Mouse (Mus musculus): ENCODE results near the gene Kif5c. TPM values are rescaled to one million over a fixed set of nuclear protein-coding genes. Genes with fewer than 3 reads are reported as not detected.

Kif5c gene
- polyA plus RNA-seq, 1 experiment from 2014 or later, result 135 TPM

DNA sequence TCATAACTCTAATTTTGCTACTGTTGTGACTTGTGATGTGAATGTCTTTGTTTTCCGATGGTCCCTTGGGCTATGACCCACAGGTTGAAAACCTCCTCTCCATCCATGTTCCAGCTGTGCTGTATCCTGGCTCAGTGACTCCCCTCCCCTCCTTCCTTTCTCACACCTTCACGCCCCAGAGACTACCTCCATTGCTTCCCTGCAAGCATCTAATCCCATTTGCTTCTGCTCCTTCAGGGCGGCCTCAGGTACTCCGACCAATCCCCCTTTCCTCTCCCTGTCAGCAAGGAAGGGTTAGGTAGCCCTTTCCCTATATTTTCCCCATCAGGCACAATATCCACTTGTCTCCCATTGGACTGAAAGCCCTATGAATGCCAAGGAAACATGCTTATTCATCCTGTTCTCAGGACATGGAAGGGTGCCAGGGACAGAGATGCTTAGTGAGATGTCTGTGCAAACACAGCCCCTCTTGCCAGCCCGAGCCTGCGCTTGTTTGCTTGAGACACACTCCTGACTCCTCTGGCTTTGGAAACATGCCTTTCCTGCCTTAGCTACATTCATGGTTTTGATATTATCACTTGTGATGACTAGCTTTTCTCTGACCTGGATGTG is 9.1 kb downstream of the Kif5c start:
- no peak overlapping the region for H3K4me2 ChIP-seq
- no peaks in the 10 kb centered on the region for H3K27me3 ChIP-seq
- peaks cover 23% of the 10 kb centered on the region for H3K36me3 ChIP-seq (replicated peaks)
- no peak overlapping the region for H3K9ac ChIP-seq
- H3K4me3 ChIP-seq (replicated peaks), result no peak overlapping the region
- WGBS, result 78% methylated on average over 6 of the region's 6 CpGs
- H3K4me1 ChIP-seq, result peaks cover 40% of the 10 kb centered on the region
- no peaks in the 10 kb centered on the region for H3K9me3 ChIP-seq
- ATAC-seq (ENCODE audit: low FRiP score), result no peak
- H3K27ac ChIP-seq, result peak overlapping the region; percentile 46; the same call in 1 of the 2 replicates

DNA sequence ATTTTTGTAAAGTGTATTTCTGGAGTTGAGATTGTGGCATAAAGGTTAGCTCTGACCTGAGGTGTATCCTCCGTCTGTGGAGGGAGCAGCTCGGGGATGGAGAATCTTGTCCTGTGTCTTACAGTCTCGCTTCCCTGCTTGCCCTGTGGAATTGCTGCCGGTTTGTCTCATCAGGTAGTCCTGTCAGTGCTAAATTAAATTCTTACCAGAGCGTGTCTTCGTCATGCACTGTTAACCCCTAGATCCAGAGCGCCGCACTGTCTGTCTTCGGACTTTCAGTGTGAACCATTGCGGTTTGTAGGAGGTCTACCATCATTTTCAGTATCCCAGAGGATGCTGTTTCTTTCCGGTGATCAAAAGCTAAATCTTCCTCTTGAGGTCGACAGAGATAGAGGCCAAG is 10.1 kb downstream of the Kif5c start:
- no peaks in the 10 kb centered on the region for H3K27me3 ChIP-seq
- WGBS, result 90% methylated on average over 12 of the region's 12 CpGs
- no peak overlapping the region for H3K27ac ChIP-seq
- no peaks in the 10 kb centered on the region for H3K9me3 ChIP-seq
- peaks cover 50% of the 10 kb centered on the region for H3K4me1 ChIP-seq
- H3K36me3 ChIP-seq (replicated peaks), result peaks cover 14% of the 10 kb centered on the region
- no peak overlapping the region for H3K4me3 ChIP-seq (replicated peaks)
- no peak overlapping the region for H3K4me2 ChIP-seq
- H3K9ac ChIP-seq, result no peak overlapping the region
- ATAC-seq (ENCODE audit: low FRiP score), result no peak

DNA sequence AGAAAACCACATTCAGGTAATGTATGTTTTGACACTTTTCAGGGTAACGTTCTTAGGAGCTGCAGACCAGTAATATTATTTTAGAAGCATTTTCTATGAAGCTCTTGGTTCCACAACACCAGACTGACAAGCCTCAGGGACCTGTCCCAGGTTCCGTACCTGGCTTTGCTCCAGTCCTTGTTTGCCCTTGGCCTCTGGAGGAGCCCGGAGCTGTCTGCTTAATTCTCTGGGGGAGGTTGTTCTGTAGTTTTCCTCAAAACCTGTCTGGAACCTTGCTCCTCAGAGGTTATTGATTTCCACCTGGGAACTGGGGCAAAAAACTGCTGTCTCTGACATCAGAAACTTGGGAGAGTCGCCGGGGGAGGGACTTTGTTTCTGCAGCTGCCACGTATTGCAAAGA is 11.5 kb downstream of the Kif5c start:
- H3K27me3 ChIP-seq, result no peaks in the 10 kb centered on the region
- H3K27ac ChIP-seq, result no peak overlapping the region
- H3K4me3 ChIP-seq (replicated peaks), result no peak overlapping the region
- 88% methylated on average over 6 of the region's 6 CpGs for WGBS
- no peaks in the 10 kb centered on the region for H3K9me3 ChIP-seq
- H3K36me3 ChIP-seq (replicated peaks), result peaks cover 13% of the 10 kb centered on the region
- H3K9ac ChIP-seq, result no peak overlapping the region
- H3K4me2 ChIP-seq, result no peak overlapping the region
- ATAC-seq (ENCODE audit: low FRiP score), result no peak
- peaks cover 54% of the 10 kb centered on the region for H3K4me1 ChIP-seq

DNA sequence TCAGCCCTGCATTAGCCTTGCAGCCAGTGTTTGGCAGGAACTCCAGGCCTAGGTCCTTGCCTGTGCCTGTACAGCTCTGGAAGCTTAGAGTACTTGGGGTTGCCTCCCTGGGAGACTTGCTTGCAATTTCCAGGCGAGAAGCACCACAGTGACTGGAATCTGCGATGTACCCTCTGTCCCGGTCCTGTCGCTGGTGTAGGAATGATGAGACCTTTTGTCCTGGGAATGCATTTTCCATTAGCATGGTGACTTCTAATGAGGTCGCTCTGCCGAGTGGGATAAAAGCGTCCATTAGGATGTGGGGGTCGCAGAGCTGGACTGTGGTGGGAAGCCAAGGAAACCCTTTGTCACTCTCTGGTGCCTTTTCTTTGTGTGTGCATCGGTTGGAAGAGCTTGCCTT is 14.1 kb downstream of the Kif5c start:
- ATAC-seq (ENCODE audit: low FRiP score), result peak; percentile 74
- H3K27me3 ChIP-seq, result no peaks in the 10 kb centered on the region
- 9% methylated on average over 9 of the region's 9 CpGs for WGBS
- H3K4me2 ChIP-seq, result peak overlapping the region; percentile 33
- no peaks in the 10 kb centered on the region for H3K9me3 ChIP-seq
- peak overlapping the region; percentile 27 for H3K9ac ChIP-seq
- H3K27ac ChIP-seq, result peak overlapping the region; percentile 85
- no peak overlapping the region for H3K4me3 ChIP-seq (replicated peaks)
- peaks cover 13% of the 10 kb centered on the region for H3K36me3 ChIP-seq (replicated peaks)
- peaks cover 35% of the 10 kb centered on the region for H3K4me1 ChIP-seq

DNA sequence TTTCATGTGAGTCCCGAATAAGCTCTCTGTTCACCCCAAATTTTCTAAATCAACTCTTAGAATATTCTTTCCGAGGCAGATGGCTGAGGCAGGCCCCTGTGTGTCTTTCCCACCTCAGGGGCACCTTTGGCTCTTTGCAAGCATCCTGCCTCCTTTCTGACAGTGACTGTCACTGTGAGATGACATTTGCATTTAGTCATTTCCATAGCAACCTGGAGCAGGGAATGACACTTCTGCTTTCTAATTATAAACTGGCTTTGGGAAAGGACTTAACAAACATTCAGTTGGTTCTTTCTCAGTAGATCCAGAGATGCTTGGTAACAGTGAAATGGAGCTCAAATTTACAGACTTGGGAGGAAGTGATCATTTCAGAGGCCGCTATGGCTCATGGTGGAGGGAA is 23.7 kb downstream of the Kif5c start:
- Histone ChIP-seq H3K4me2 (peak overlapping the region; percentile 15; the same call in 1 of the 2 replicates), H3K4me1 (peaks cover 28% of the 10 kb centered on the region), H3K36me3 (replicated peaks) (peaks cover 5% of the 10 kb centered on the region; the same call in 1 of the 2 replicates), H3K9ac (no peak overlapping the region), H3K9me3 (0 out of 2 replicates have a peak, but pooled peaks cover 3% of the 10 kb centered on the region), H3K27me3 (no peaks in the 10 kb centered on the region), H3K4me3 (replicated peaks) (no peak overlapping the region), H3K27ac (peak overlapping the region; percentile 42; the same call in 1 of the 2 replicates)
- WGBS, result 95% methylated on average over 3 of the region's 3 CpGs
- ATAC-seq (ENCODE audit: low FRiP score), result 0 out of 2 replicates have a peak, but pooled peaks have one; percentile 34

DNA sequence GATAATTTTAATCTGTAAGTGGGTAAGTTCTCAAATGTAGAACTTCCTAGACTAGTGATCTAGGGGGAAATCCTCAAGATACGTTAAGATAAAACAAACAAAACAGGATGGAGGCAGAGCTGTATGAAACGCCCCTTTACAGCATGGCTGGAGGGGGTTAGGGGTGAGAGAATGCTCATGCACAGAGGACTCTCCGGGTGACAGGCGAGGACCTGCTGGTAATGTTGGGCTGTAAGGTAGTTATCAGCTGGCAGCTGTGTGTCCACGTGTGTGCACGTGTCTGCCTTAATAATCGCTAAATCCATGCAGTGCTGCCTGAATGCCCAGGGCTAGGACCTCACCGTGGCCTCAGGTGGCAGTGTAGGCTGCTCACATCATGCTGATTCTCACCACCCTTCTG is 24.7 kb downstream of the Kif5c start:
- no peak for ATAC-seq (ENCODE audit: low FRiP score)
- Histone ChIP-seq H3K27me3 (no peaks in the 10 kb centered on the region), H3K9ac (no peak overlapping the region)

DNA sequence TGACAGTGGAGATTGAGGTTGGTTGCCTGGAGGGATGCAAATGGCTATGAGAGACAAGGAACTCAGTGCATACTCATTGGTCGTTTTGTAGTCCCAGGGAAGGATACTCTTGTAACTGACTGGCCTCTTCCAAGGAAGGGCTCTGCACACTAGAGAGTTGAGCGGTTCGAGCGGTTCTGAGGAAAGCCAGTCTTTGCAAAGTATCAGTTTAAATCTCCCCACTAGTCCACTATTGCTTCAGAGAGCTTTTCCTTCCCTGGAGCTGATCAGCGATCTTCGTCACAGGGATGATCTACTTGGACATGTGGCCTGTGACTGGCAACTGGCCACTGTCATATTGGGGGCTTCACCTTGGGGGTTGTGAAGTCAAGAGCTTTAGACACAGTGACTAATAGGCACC is 28.5 kb downstream of the Kif5c start:
- no peak overlapping the region for H3K4me2 ChIP-seq
- no peak overlapping the region for H3K4me3 ChIP-seq (replicated peaks)
- H3K4me1 ChIP-seq, result peaks cover 24% of the 10 kb centered on the region
- H3K9me3 ChIP-seq, result 0 out of 2 replicates have a peak, but pooled peaks cover 3% of the 10 kb centered on the region
- no peaks in the 10 kb centered on the region for H3K27me3 ChIP-seq
- peaks cover 12% of the 10 kb centered on the region; the same call in 1 of the 2 replicates for H3K36me3 ChIP-seq (replicated peaks)
- H3K27ac ChIP-seq, result no peak overlapping the region
- no peak overlapping the region for H3K9ac ChIP-seq
- WGBS, result 86% methylated on average over 6 of the region's 6 CpGs
- no peak for ATAC-seq (ENCODE audit: low FRiP score)

More for the DNA sequence above, 24.7 kb downstream of the Kif5c start:
- 92% methylated on average over 8 of the region's 8 CpGs for WGBS
- H3K36me3 ChIP-seq (replicated peaks), result peaks cover 5% of the 10 kb centered on the region; the same call in 1 of the 2 replicates
- no peak overlapping the region for H3K4me3 ChIP-seq (replicated peaks)
- 0 out of 2 replicates have a peak, but pooled peaks cover 3% of the 10 kb centered on the region for H3K9me3 ChIP-seq
- H3K27ac ChIP-seq, result no peak overlapping the region
- peaks cover 26% of the 10 kb centered on the region for H3K4me1 ChIP-seq
- H3K4me2 ChIP-seq, result no peak overlapping the region

DNA sequence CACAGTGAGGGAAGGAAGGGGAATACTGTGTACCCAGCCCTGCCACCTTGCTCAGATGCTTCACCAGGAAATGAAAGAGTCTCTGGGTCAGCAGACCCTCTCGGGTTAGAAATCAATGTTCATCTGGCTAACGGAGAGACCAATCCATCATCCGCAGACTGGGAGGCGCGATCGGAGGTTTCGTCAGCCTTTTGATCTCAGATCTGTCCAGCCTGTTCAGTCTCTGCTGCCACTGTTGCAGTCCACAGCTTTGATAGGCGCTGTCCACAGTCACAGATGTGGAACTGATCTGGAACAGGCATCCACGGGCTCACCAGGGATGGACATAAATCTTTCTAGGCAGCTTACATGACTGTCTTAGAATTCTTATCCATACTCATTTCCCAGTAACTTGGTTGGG is 29.2 kb downstream of the Kif5c start:
- 89% methylated on average over 9 of the region's 9 CpGs for WGBS
- Histone ChIP-seq H3K9ac (no peak overlapping the region), H3K4me2 (no peak overlapping the region), H3K4me1 (peaks cover 16% of the 10 kb centered on the region), H3K27ac (no peak overlapping the region), H3K9me3 (0 out of 2 replicates have a peak, but pooled peaks cover 3% of the 10 kb centered on the region), H3K27me3 (no peaks in the 10 kb centered on the region), H3K4me3 (replicated peaks) (no peak overlapping the region), H3K36me3 (replicated peaks) (peaks cover 12% of the 10 kb centered on the region; the same call in 1 of the 2 replicates)
- ATAC-seq (ENCODE audit: low FRiP score), result no peak

DNA sequence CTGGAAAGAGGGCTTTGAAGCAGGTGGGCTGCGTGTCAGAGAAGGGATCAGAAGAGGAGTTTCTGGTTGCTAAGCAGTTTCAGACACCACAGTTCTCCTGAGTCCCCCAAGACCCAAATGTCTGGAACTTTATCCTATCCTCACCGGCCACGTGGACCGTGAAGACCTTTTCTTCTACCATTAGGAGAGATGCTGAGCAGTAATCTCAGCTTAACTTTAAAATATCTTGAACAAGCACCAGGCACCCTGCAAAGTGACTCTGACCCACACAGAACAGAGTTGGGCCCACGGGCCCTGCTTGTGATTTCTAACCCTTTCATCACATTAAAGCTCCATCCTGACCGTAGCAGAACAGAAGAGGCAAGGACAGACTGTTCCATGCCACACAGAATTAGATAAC is 29.7 kb downstream of the Kif5c start:
- H3K36me3 ChIP-seq (replicated peaks), result peaks cover 10% of the 10 kb centered on the region; the same call in 1 of the 2 replicates
- no peak for ATAC-seq (ENCODE audit: low FRiP score)
- 0 out of 2 replicates have a peak, but pooled peaks cover 3% of the 10 kb centered on the region for H3K9me3 ChIP-seq
- WGBS, result 90% methylated on average over 6 of the region's 6 CpGs
- no peak overlapping the region for H3K4me3 ChIP-seq (replicated peaks)
- H3K27ac ChIP-seq, result no peak overlapping the region
- H3K4me2 ChIP-seq, result no peak overlapping the region
- peaks cover 16% of the 10 kb centered on the region for H3K4me1 ChIP-seq
- H3K9ac ChIP-seq, result no peak overlapping the region
- H3K27me3 ChIP-seq, result no peaks in the 10 kb centered on the region

DNA sequence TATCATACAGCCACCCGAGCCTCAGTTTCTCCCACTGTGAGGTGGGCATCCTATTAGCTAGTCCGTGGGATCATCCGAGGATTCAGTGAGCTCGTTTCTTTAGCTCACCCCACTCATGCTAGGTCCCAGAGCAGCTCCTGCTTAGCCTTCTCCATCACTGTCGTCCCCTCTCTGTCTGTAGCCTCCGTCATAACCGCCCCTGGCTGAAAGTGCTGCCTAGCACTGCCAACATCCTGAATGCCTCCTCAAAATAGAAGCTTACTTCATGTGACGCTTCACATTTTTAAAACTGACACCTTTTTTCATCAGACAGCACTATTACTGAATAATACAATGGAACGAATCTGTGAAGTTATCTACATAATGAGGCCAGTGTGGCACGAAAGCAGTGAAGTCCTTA is 30.1 kb downstream of the Kif5c start:
- no peak for ATAC-seq (ENCODE audit: low FRiP score)

DNA sequence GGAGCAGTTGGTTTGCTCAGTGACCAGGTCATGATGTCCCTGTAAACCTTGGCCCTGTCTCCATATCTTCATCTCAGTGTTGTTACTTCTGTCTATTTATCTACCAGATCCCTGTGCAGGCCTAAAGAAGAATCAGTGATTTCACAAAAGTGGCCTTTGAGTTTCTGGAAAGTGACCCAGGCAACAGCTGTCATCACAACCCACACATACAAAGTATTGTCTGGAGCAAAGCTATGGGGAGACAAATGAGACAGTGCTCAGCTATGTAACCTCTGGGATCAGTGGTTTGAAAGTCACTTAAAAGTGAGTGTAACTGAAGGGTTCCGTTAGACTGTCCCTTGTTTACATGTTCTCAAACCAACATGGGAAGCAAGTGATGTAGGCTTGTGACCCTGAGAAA is 32.6 kb downstream of the Kif5c start:
- Histone ChIP-seq H3K27ac (no peak overlapping the region), H3K4me2 (no peak overlapping the region), H3K36me3 (replicated peaks) (peaks cover 7% of the 10 kb centered on the region; the same call in 1 of the 2 replicates), H3K9me3 (no peaks in the 10 kb centered on the region), H3K4me1 (peaks cover 35% of the 10 kb centered on the region), H3K4me3 (replicated peaks) (no peak overlapping the region), H3K9ac (no peak overlapping the region), H3K27me3 (no peaks in the 10 kb centered on the region)
- WGBS, result 91% methylated on average over 1 of the region's 1 CpGs
- no peak for ATAC-seq (ENCODE audit: low FRiP score)

More for the DNA sequence above, 30.1 kb downstream of the Kif5c start:
- H3K27ac ChIP-seq, result no peak overlapping the region
- H3K4me1 ChIP-seq, result peaks cover 17% of the 10 kb centered on the region
- no peaks in the 10 kb centered on the region for H3K27me3 ChIP-seq
- 81% methylated on average over 10 of the region's 10 CpGs for WGBS
- 0 out of 2 replicates have a peak, but pooled peaks cover 3% of the 10 kb centered on the region for H3K9me3 ChIP-seq
- H3K4me2 ChIP-seq, result no peak overlapping the region
- H3K36me3 ChIP-seq (replicated peaks), result peaks cover 7% of the 10 kb centered on the region; the same call in 1 of the 2 replicates
- H3K4me3 ChIP-seq (replicated peaks), result no peak overlapping the region
- H3K9ac ChIP-seq, result no peak overlapping the region

DNA sequence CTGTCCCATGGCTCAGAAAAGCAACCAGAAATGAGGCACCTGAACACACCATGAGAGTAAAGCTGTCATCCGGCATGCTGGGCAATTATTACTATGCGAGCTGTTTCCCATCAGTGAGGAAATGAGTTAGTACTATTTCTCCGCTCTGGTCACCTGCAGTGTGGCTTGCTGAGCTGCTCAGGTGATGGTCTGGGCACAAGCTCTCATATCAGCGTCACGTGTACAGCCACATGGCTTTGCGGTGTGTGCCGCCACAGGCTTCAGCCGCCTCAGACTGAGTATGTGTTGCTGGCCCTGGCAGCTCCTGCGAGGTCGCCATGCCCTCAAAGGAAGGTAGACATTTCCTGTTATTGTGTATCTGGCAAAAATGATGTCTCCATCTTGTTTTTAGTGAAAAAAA is 35.5 kb downstream of the Kif5c start:
- no peak; the same call in 1 of the 2 replicates for ATAC-seq (ENCODE audit: low FRiP score)
- 90% methylated on average over 10 of the region's 10 CpGs for WGBS
- Histone ChIP-seq H3K9me3 (no peaks in the 10 kb centered on the region), H3K4me2 (no peak overlapping the region), H3K4me3 (replicated peaks) (no peak overlapping the region), H3K4me1 (peaks cover 37% of the 10 kb centered on the region), H3K27me3 (no peaks in the 10 kb centered on the region), H3K27ac (no peak overlapping the region), H3K9ac (no peak overlapping the region), H3K36me3 (replicated peaks) (peaks cover 7% of the 10 kb centered on the region; the same call in 1 of the 2 replicates)

Measured in forebrain, embryonic 12.5 days (tissue).